Mouse (Mus musculus) B cell, adult 62 days (primary cell): ENCODE measurements around the gene Gm26558. TPM values are rescaled to one million over a fixed set of nuclear protein-coding genes. Genes with fewer than 3 reads are reported as not detected.

ENCODE experiments used
- total RNA-seq: library from RNA; stranded (reverse); gene quantifications from 4 replicates; pipeline ENCODE4 v1.2.4, GENCODE M21; 2023

Gm26558 gene
- total RNA-seq = 0.72 TPM in 1 of 4 replicates, not detected in the others

GRCm38 (mm10) chr2:70661715-70662495 lies at the start of gene Gm26558:
TSS of gene Gm26558 (minus strand) at chr2:70662108.

DNA sequence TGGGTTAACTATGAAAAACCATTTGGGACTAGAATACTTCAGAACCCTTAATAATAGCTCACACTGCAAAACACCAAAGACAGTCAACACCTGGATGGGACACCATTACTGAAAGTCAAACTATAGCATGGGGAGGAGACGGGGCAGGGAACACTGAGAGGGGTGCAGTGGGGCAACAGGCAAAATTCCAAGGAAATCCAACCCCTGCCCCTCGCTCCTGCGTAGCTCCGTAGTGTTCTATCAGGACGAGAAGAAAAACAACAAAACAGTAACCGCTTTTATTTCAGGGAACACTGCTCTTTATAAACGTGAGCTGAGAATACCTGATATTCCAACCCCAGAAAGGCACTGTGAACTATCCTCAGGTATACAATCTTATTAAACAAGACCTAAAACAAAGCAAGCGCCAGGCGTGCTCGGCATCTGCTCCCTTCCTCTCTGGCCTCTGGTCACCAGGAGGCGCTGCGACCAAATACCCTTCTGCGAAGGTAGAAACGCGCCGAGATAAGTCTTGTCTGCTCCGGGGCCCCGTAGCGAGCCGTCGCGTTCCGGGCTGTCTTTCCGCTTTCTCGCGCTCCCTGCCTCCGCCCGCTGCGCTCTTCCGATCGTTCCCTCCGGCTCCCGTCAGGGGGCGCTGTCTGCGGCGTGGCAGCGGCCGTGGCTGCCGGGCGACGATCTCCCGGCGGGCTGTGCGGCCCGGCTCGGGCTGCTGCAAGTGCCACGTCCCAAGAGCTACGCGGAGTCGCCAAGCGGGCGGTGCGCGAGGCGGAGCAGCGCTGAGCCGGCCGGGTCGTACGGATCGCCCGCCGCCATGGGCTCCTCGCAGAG lies 807 bp downstream of the Gm26558 start, which contains the start of gene Gorasp2:
TSS of gene Gorasp2 (plus strand) at position 690 of the 828 bp plus-strand sequence.

Other genes with a start within 250 kb of the Gm26558 start
- not detected in 4 replicates for gene Sp5, start 187.2 kb downstream of the Gm26558 start, total RNA-seq
- 0.33 TPM in 1 of 4 replicates, not detected in the others for gene Erich2, start 153.3 kb downstream of the Gm26558 start, total RNA-seq
- 13.3 to 17.2 TPM (median 15.0 TPM) in 4 replicates for gene Gad1, start 109.0 kb downstream of the Gm26558 start, total RNA-seq
- 104 to 117 TPM (median 113 TPM) in 4 replicates for gene Gorasp2, start 532 bp downstream of the Gm26558 start, total RNA-seq
- 77.3 to 100 TPM (median 89.3 TPM) in 4 replicates for gene Tlk1, start 163.6 kb upstream of the Gm26558 start, total RNA-seq